Mouse (Mus musculus) neural tube, embryonic 13.5 days (tissue): ENCODE data around the gene B3galnt1. TPM values are rescaled to one million over a fixed set of nuclear protein-coding genes. Genes with fewer than 3 reads are reported as not detected.

ENCODE experiments used
- ATAC-seq: fragments of 200-750 bp; cut with Nextera tagmentation; 2 replicates; pipeline ENCODE4 v1.8.0; 2017; ENCODE audit warnings: low read depth, mild to moderate bottlenecking, moderate TSS enrichment, moderate library complexity
- H3K27ac ChIP-seq: fragments of 300-500 bp; sonication (generic); replicated peaks from 2 replicates; pipeline ENCODE4 v1.5.1; 2015; ENCODE audit warnings: moderate library complexity, mild to moderate bottlenecking, inconsistent platforms
- H3K27me3 ChIP-seq: fragments of 300-500 bp; sonication (generic); 2 replicates; pipeline ENCODE4 v1.6.1; 2015; ENCODE audit warnings: mild to moderate bottlenecking, inconsistent platforms
- H3K36me3 ChIP-seq: fragments of 300-500 bp; sonication (generic); 2 replicates; pipeline ENCODE4 v1.6.1; 2015; ENCODE audit warnings: mild to moderate bottlenecking, inconsistent platforms
- H3K4me1 ChIP-seq: fragments of 300-500 bp; sonication (generic); replicated peaks from 2 replicates; pipeline ENCODE4 v1.6.1; 2015; ENCODE audit warnings: inconsistent platforms
- H3K4me2 ChIP-seq: fragments of 300-500 bp; sonication (generic); 2 replicates; pipeline ENCODE4 v1.6.1; 2015; ENCODE audit warnings: inconsistent platforms, mild to moderate bottlenecking, moderate library complexity
- H3K4me3 ChIP-seq: fragments of 300-500 bp; sonication (generic); 2 replicates; pipeline ENCODE4 v1.5.1; 2015; ENCODE audit warnings: mild to moderate bottlenecking, inconsistent platforms
- H3K9ac ChIP-seq: fragments of 300-500 bp; sonication (generic); 2 replicates; pipeline ENCODE4 v1.6.1; 2015; ENCODE audit warnings: moderate library complexity, mild to moderate bottlenecking, inconsistent platforms
- H3K9me3 ChIP-seq: fragments of 300-500 bp; sonication (generic); 2 replicates; pipeline ENCODE4 v1.6.1; 2016; ENCODE audit warnings: inconsistent platforms
- WGBS: fragments of 180-500 bp; shearing (Covaris S2); methylation state at CpG from one replicate; pipeline ENCODE4 v1.1.7; 2015; 5-methylcytosine and 5-hydroxymethylcytosine counted together
- polyA plus RNA-seq: library from polyadenylated mRNA; unstranded; fragments of >200 nt; fragmentation: Nextera tagmentation; extraction: Ambion mirVana; gene quantifications from 2 replicates; pipeline ENCODE4 v1.2.1, GENCODE M21; 2015

The B3galnt1 gene
- polyA plus RNA-seq, 1 experiment from 2014 or later = 76.0 TPM

- 30% methylated on average over 4 of the region's 4 CpGs for WGBS
- H3K9ac ChIP-seq = no peak overlapping the region
- no peak overlapping the region for H3K4me2 ChIP-seq
- no peak for ATAC-seq
- no peaks in the 10 kb centered on the region for H3K36me3 ChIP-seq
- no peak overlapping the region for H3K27ac ChIP-seq
- H3K27me3 ChIP-seq = peaks cover 17% of the 10 kb centered on the region
- H3K9me3 ChIP-seq = no peaks in the 10 kb centered on the region
- peaks cover 48% of the 10 kb centered on the region for H3K4me1 ChIP-seq
- H3K4me3 ChIP-seq = no peak overlapping the region
Observed at GRCm38 (mm10) chr3:69532687-69533086, 66.1 kb downstream of the B3galnt1 start.

GRCm38 (mm10) chr3:69531511-69531910 lies 67.2 kb downstream of the B3galnt1 start:
- Histone ChIP-seq H3K4me2 (no peak overlapping the region), H3K36me3 (no peaks in the 10 kb centered on the region), H3K9me3 (no peaks in the 10 kb centered on the region), H3K27ac (0 out of 2 replicates have a peak overlapping the region, but pooled peaks have one; percentile 13), H3K4me1 (peaks cover 36% of the 10 kb centered on the region), H3K27me3 (peaks cover 11% of the 10 kb centered on the region; the same call in 1 of the 2 replicates), H3K4me3 (no peak overlapping the region), H3K9ac (no peak overlapping the region)
- no peak for ATAC-seq
- WGBS = 76% methylated on average over 9 of the region's 9 CpGs

GRCm38 (mm10) chr3:69529576-69529975 lies 69.2 kb downstream of the B3galnt1 start:
- Histone ChIP-seq H3K27me3 (peaks cover 11% of the 10 kb centered on the region; the same call in 1 of the 2 replicates), H3K4me2 (no peak overlapping the region), H3K4me1 (peaks cover 27% of the 10 kb centered on the region; the same call in 1 of the 2 replicates), H3K27ac (peak overlapping the region; percentile 11; the same call in 1 of the 2 replicates), H3K9me3 (no peaks in the 10 kb centered on the region), H3K36me3 (no peaks in the 10 kb centered on the region), H3K9ac (no peak overlapping the region; the same call in 1 of the 2 replicates), H3K4me3 (no peak overlapping the region)
- ATAC-seq = no peak
- 67% methylated on average over 7 of the region's 7 CpGs for WGBS

- H3K4me1 ChIP-seq = peaks cover 28% of the 10 kb centered on the region; the same call in 1 of the 2 replicates
- H3K9ac ChIP-seq = no peak overlapping the region
- H3K27me3 ChIP-seq = 0 out of 2 replicates have a peak, but pooled peaks cover 5% of the 10 kb centered on the region
- no peak for ATAC-seq
- no peak overlapping the region for H3K4me2 ChIP-seq
- no peaks in the 10 kb centered on the region for H3K36me3 ChIP-seq
- no peaks in the 10 kb centered on the region for H3K9me3 ChIP-seq
- no peak overlapping the region for H3K4me3 ChIP-seq
- no peak overlapping the region for H3K27ac ChIP-seq
- 93% methylated on average over 1 of the region's 1 CpGs for WGBS
Observed at GRCm38 (mm10) chr3:69527384-69527783, 71.4 kb downstream of the B3galnt1 start.

GRCm38 (mm10) chr3:69525072-69525529 lies 73.7 kb downstream of the B3galnt1 start:
- Histone ChIP-seq H3K36me3 (no peaks in the 10 kb centered on the region), H3K4me3 (no peak overlapping the region), H3K27ac (no peak overlapping the region), H3K4me2 (no peak overlapping the region), H3K4me1 (peaks cover 33% of the 10 kb centered on the region), H3K27me3 (no peaks in the 10 kb centered on the region), H3K9ac (no peak overlapping the region), H3K9me3 (no peaks in the 10 kb centered on the region)
- 68% methylated on average over 8 of the region's 8 CpGs for WGBS
- no peak for ATAC-seq

- Histone ChIP-seq H3K36me3 (no peaks in the 10 kb centered on the region), H3K9me3 (no peaks in the 10 kb centered on the region), H3K4me3 (no peak overlapping the region), H3K27ac (no peak overlapping the region), H3K4me2 (no peak overlapping the region), H3K9ac (no peak overlapping the region), H3K27me3 (no peaks in the 10 kb centered on the region), H3K4me1 (peaks cover 33% of the 10 kb centered on the region)
- no peak for ATAC-seq
- 81% methylated on average over 8 of the region's 8 CpGs for WGBS
Observed at GRCm38 (mm10) chr3:69524356-69525071, 74.2 kb downstream of the B3galnt1 start.

Other genes with a start within 250 kb of the B3galnt1 start
- 111 and 122 TPM in 2 replicates for gene Nmd3, start 123.0 kb upstream of the B3galnt1 start, polyA plus RNA-seq